Mouse (Mus musculus): Measurements from ENCODE around the gene Pradc1. TPM values are rescaled to one million over a fixed set of nuclear protein-coding genes. Genes with fewer than 3 reads are reported as not detected.

Gene Pradc1
- total and polyA plus RNA-seq, 3 experiments, result 14.5 to 31.8 (median 27.5) TPM

GRCm38 (mm10) chr6:85447351-85447750 is 4.4 kb downstream of the Pradc1 start:
- DNase-seq (ENCODE audit: low spot score) (no peak), ATAC-seq (ENCODE audit: extremely low read depth, insufficient number of reproducible peaks, low FRiP score, poor library complexity, severe bottlenecking) (no peak)
- no peak overlapping the region for H3K4me3 ChIP-seq (ENCODE audit: low read depth, low read length)
- peaks cover 73% of the 10 kb centered on the region for H3K36me3 ChIP-seq (replicated peaks)
- no peak for TF ChIP-seq TAL1 (conservative IDR thresholded peaks at IDR 0.05; ENCODE audit: low read depth, low read length)
- no peak for TF ChIP-seq CTCF (IDR thresholded peaks at IDR 0.05; ENCODE audit: low read depth, low read length)
- TF ChIP-seq POLR2AphosphoS5 (IDR thresholded peaks at IDR 0.05; ENCODE audit: insufficient replicate concordance, low read depth, low read length), result no peak
- TF ChIP-seq GATA2 (IDR thresholded peaks at IDR 0.05; ENCODE audit: borderline replicate concordance, low read depth, low read length), result no peak
- no peak for TF ChIP-seq GATA1 (IDR thresholded peaks at IDR 0.05; ENCODE audit: borderline replicate concordance, low read length)
- H3K27me3 ChIP-seq (ENCODE audit: insufficient read depth, low read length), result no peaks in the 10 kb centered on the region
- peaks cover 22% of the 10 kb centered on the region for H3K4me1 ChIP-seq (ENCODE audit: insufficient read depth, low read depth, low read length)
- no peaks in the 10 kb centered on the region for H3K9me3 ChIP-seq (replicated peaks)

- H3K27me3 ChIP-seq (ENCODE audit: insufficient read depth, low read length), result no peaks in the 10 kb centered on the region
- no peak overlapping the region for H3K4me3 ChIP-seq (ENCODE audit: low read depth, low read length)
- no peaks in the 10 kb centered on the region for H3K9me3 ChIP-seq (replicated peaks)
- ATAC-seq (ENCODE audit: extremely low read depth, insufficient number of reproducible peaks, low FRiP score, poor library complexity, severe bottlenecking) (no peak), DNase-seq (ENCODE audit: low spot score) (no peak)
- H3K4me1 ChIP-seq (ENCODE audit: insufficient read depth, low read depth, low read length), result peaks cover 16% of the 10 kb centered on the region
- no peak for TF ChIP-seq GATA1 (IDR thresholded peaks at IDR 0.05; ENCODE audit: borderline replicate concordance, low read length)
- no peak for TF ChIP-seq POLR2AphosphoS5 (IDR thresholded peaks at IDR 0.05; ENCODE audit: insufficient replicate concordance, low read depth, low read length)
- TF ChIP-seq CTCF (IDR thresholded peaks at IDR 0.05; ENCODE audit: low read depth, low read length), result no peak
- no peak for TF ChIP-seq GATA2 (IDR thresholded peaks at IDR 0.05; ENCODE audit: borderline replicate concordance, low read depth, low read length)
- TF ChIP-seq TAL1 (conservative IDR thresholded peaks at IDR 0.05; ENCODE audit: low read depth, low read length), result no peak
- peaks cover 93% of the 10 kb centered on the region for H3K36me3 ChIP-seq (replicated peaks)
These were observed 6.5 kb downstream of the Pradc1 start for GRCm38 (mm10) chr6:85445286-85445685.

GRCm38 (mm10) chr6:85444266-85444965 is 7.4 kb downstream of the Pradc1 start:
- H3K36me3 ChIP-seq (replicated peaks), result peaks cover 99% of the 10 kb centered on the region
- no peak overlapping the region for H3K4me3 ChIP-seq (ENCODE audit: low read depth, low read length)
- no peaks in the 10 kb centered on the region for H3K9me3 ChIP-seq (replicated peaks)
- H3K27me3 ChIP-seq (ENCODE audit: insufficient read depth, low read length), result no peaks in the 10 kb centered on the region
- DNase-seq (ENCODE audit: low spot score) (no peak), ATAC-seq (ENCODE audit: extremely low read depth, insufficient number of reproducible peaks, low FRiP score, poor library complexity, severe bottlenecking) (no peak)
- TF ChIP-seq TAL1 (conservative IDR thresholded peaks at IDR 0.05; ENCODE audit: low read depth, low read length), result no peak
- no peak for TF ChIP-seq POLR2AphosphoS5 (IDR thresholded peaks at IDR 0.05; ENCODE audit: insufficient replicate concordance, low read depth, low read length)
- TF ChIP-seq GATA1 (IDR thresholded peaks at IDR 0.05; ENCODE audit: borderline replicate concordance, low read length), result no peak
- no peak for TF ChIP-seq GATA2 (IDR thresholded peaks at IDR 0.05; ENCODE audit: borderline replicate concordance, low read depth, low read length)
- no peak for TF ChIP-seq CTCF (IDR thresholded peaks at IDR 0.05; ENCODE audit: low read depth, low read length)
- H3K4me1 ChIP-seq (ENCODE audit: insufficient read depth, low read depth, low read length), result peaks cover 10% of the 10 kb centered on the region; the same call in 1 of the 2 replicates

DNA sequence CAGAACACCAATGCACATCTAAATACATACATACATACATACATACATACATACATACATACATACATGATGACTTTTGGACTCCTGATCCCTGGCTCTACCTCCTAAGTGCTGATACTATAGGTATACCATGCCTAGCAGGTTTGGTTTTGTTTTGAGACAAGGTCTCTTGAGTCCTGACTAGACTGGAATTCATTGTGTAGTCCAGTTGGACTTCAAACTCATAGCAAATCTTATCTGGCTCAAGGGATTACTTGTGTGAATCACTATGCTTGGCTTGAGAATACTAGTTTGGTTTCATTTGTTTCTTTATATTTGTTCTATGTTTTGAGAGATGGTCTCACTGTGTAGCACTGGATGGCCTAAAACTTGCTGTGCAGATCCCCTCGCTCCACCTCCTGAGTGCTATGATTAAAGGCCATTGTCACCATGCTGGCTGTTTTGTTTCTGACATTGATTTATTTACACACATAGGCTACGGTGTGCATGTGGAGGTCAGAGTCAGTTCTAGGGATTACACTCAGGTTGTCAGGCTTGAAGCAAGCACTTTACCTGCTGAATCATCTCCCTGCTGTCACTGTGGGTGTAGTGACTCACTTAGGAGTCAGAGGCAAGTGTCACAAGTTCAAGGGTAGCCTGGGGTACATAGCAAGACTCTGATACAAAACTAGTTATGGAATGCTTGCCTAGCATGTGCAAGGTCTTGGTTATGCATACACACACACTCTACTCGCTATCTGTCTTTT is 8.1 kb downstream of the Pradc1 start:
- no peak overlapping the region for H3K4me3 ChIP-seq (ENCODE audit: low read depth, low read length)
- H3K36me3 ChIP-seq (replicated peaks), result peaks cover 99% of the 10 kb centered on the region
- H3K4me1 ChIP-seq (ENCODE audit: insufficient read depth, low read depth, low read length), result peaks cover 7% of the 10 kb centered on the region; the same call in 1 of the 2 replicates
- ATAC-seq (ENCODE audit: extremely low read depth, insufficient number of reproducible peaks, low FRiP score, poor library complexity, severe bottlenecking), result no peak
- TF ChIP-seq TAL1 (conservative IDR thresholded peaks at IDR 0.05; ENCODE audit: low read depth, low read length) (no peak), CTCF (IDR thresholded peaks at IDR 0.05; ENCODE audit: low read depth, low read length) (no peak)
- no peaks in the 10 kb centered on the region for H3K9me3 ChIP-seq (replicated peaks)
- H3K27me3 ChIP-seq (ENCODE audit: insufficient read depth, low read length), result no peaks in the 10 kb centered on the region
- no peak for DNase-seq (ENCODE audit: low spot score)

DNA sequence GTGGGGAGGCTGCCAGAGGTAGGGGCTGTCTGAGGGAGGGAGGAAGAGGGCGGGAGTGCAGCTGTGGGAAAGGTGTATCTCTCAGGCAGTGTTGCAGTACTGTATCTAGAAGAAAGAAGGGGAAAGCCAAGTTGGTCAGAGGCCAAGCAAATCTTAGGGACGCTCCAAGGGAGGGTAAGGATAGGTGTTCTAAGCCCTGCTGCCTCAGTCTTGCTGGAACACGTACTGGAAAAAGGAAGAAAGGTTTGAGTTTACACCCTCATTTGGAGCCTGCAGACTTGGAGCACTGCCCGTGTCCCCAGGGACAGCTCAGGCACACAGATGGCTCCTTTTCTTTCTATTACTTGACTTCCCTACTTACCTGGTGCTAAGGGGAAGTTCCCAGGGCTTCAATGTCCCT is 10.6 kb downstream of the Pradc1 start:
- TF ChIP-seq POLR2AphosphoS5 (IDR thresholded peaks at IDR 0.05; ENCODE audit: insufficient replicate concordance, low read depth, low read length) (no peak), TAL1 (conservative IDR thresholded peaks at IDR 0.05; ENCODE audit: low read depth, low read length) (no peak), GATA2 (IDR thresholded peaks at IDR 0.05; ENCODE audit: borderline replicate concordance, low read depth, low read length) (no peak), CTCF (IDR thresholded peaks at IDR 0.05; ENCODE audit: low read depth, low read length) (no peak), GATA1 (IDR thresholded peaks at IDR 0.05; ENCODE audit: borderline replicate concordance, low read length) (no peak)
- no peak overlapping the region for H3K4me3 ChIP-seq (ENCODE audit: low read depth, low read length)
- no peaks in the 10 kb centered on the region for H3K27me3 ChIP-seq (ENCODE audit: insufficient read depth, low read length)
- DNase-seq (ENCODE audit: low spot score) (no peak), ATAC-seq (ENCODE audit: extremely low read depth, insufficient number of reproducible peaks, low FRiP score, poor library complexity, severe bottlenecking) (no peak)
- H3K36me3 ChIP-seq (replicated peaks), result peaks cover 99% of the 10 kb centered on the region
- H3K9me3 ChIP-seq (replicated peaks), result no peaks in the 10 kb centered on the region
- H3K4me1 ChIP-seq (ENCODE audit: insufficient read depth, low read depth, low read length), result peaks cover 12% of the 10 kb centered on the region; the same call in 1 of the 2 replicates

GRCm38 (mm10) chr6:85436631-85437030 is 15.1 kb downstream of the Pradc1 start:
- no peak for DNase-seq (ENCODE audit: low spot score)

More at GRCm38 (mm10) chr6:85436631-85437030, 15.1 kb downstream of the Pradc1 start:
- Histone ChIP-seq H3K36me3 (replicated peaks) (peaks cover 73% of the 10 kb centered on the region), H3K9me3 (replicated peaks) (no peaks in the 10 kb centered on the region), H3K4me3 (ENCODE audit: low read depth, low read length) (no peak overlapping the region), H3K4me1 (ENCODE audit: insufficient read depth, low read depth, low read length) (peaks cover 24% of the 10 kb centered on the region), H3K27me3 (ENCODE audit: insufficient read depth, low read length) (no peaks in the 10 kb centered on the region)
- no peak for ATAC-seq (ENCODE audit: extremely low read depth, insufficient number of reproducible peaks, low FRiP score, poor library complexity, severe bottlenecking)
- no peak for TF ChIP-seq GATA1 (IDR thresholded peaks at IDR 0.05; ENCODE audit: borderline replicate concordance, low read length)
- no peak for TF ChIP-seq GATA2 (IDR thresholded peaks at IDR 0.05; ENCODE audit: borderline replicate concordance, low read depth, low read length)
- TF ChIP-seq CTCF (IDR thresholded peaks at IDR 0.05; ENCODE audit: low read depth, low read length), result no peak
- no peak for TF ChIP-seq POLR2AphosphoS5 (IDR thresholded peaks at IDR 0.05; ENCODE audit: insufficient replicate concordance, low read depth, low read length)
- no peak for TF ChIP-seq TAL1 (conservative IDR thresholded peaks at IDR 0.05; ENCODE audit: low read depth, low read length)

Data from G1E (cell line).